Mouse (Mus musculus) bone marrow macrophage, adult 2 months (primary cell): ENCODE results near the gene Zfp296.

Experiments
- CTCF ChIP-seq: IDR thresholded peaks from 2 replicates; pipeline ENCODE4 v1.5.1; 2012; ENCODE audit warnings: low read depth, mild to moderate bottlenecking, low read length, moderate library complexity
- POLR2A ChIP-seq: IDR thresholded peaks from 2 replicates; pipeline ENCODE4 v1.6.1; 2012; ENCODE audit warnings: mild to moderate bottlenecking, low read depth, low read length, borderline replicate concordance

GRCm38 (mm10) chr7:19579751-19580150 is 2.7 kb downstream of the Zfp296 start:
- no peak for TF ChIP-seq CTCF
- TF ChIP-seq POLR2A, result no peak
